Mouse (Mus musculus) embryo, embryonic 10.5 days (tissue): ENCODE results near the gene Endod1.

Experiments
- DNase-seq: peaks from one replicate; pipeline ENCODE4 v3.0.0-alpha.2; 2015; ENCODE audit warnings: low spot score

Gene Endod1

DNA sequence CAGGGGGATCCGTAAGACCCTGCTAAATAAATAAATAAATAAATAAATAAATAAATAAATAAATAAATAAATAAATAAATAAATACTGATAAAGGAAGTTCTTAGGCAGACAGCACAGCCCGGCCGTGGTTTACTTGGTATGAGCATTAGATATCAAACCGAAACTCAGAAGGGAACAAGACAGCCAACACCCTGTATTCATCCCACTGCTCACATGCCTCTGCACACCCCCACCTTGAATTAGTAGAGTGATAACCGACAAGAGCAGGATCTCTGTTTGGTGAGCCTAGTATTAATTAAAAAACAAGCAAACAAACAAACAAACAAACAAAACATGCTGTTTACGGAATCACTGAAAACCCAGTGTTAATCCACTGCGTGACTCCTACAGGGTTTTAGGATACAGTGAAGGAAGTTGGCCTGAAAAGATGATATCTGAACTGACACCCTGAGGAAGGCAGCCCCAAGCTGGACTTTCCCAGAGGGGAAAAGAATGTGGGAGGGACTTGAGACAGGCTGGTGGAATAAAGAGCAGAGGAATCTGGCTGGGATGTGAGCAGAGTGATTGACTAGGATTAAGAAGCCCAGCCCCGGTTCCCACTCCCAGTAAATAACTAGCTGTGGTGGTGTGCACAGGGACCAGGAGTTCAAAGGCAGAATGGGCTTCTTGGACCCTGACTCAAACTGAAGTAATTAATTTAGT is at the start of gene Endod1:
Endod1 (minus strand) TSS at position 155 of the 703 bp plus-strand sequence.
- peak; percentile 71 for DNase-seq

- DNase-seq: no peak
Observed at GRCm38 (mm10) chr9:14409153-14409552, 27.8 kb upstream of the Endod1 start.

DNA sequence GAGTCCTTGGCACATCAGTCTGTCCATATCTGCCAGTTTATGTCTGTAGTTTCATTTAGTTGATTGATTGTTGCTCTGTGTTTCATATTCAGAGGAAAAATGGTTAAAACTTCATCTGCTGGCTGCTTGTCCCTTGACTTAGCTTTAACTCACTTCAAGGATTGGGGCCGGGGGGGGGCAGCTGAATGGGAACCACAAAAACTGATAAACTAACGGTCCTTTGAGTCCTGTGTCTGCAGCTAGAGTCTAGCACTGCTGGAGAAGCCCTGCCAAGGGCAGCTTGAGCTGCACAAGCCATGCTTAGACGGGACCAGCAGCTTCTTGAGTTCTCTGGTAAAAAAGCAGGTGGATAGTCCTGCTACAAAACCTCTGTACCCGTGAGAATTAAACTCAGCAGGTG is 26.7 kb upstream of the Endod1 start:
- DNase-seq: no peak

GRCm38 (mm10) chr9:14406056-14406455 is 24.7 kb upstream of the Endod1 start:
- no peak for DNase-seq

GRCm38 (mm10) chr9:14402099-14402498 is 20.8 kb upstream of the Endod1 start:
- DNase-seq: no peak

GRCm38 (mm10) chr9:14400392-14400791 is 19.1 kb upstream of the Endod1 start:
- DNase-seq: no peak

- DNase-seq: no peak
Observed at GRCm38 (mm10) chr9:14398946-14399345, 17.6 kb upstream of the Endod1 start.

DNA sequence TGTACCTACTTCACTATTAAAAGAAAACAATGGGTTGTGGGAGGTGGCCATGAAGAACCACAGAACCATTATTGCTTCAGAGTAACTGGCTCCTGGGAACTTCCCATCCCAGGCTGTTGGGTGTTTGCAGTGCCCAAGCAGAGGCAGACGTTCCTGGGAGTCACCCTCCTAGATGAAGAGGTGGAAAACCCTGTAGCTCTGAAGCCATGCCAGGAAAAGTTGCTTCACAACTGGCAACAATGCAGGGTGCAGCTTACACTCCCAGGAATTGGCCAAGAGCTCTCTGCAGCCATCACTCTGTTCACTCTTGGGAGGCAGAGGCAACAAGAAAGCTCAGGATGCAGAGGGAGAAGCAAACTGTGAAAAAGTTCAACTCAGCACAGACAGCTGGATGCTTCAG is 16.8 kb upstream of the Endod1 start:
- DNase-seq: no peak

DNA sequence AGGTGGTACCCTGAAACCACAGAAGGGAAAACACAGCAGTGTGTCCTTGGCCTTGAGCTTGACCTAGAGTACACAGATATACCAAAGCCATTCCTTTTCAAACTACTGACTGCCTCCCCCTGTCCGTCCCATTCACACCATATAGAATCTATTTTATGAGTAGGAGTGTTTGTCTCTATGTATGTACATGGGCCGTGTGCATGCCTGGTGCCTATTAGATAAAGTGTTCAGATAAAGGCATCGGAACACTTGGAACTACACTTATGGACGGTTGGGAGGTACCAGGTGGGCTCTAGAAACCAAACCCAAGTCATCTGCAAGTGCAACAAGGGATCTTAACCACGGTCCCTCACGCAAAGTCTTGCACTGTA is 16.1 kb upstream of the Endod1 start:
- no peak for DNase-seq

DNA sequence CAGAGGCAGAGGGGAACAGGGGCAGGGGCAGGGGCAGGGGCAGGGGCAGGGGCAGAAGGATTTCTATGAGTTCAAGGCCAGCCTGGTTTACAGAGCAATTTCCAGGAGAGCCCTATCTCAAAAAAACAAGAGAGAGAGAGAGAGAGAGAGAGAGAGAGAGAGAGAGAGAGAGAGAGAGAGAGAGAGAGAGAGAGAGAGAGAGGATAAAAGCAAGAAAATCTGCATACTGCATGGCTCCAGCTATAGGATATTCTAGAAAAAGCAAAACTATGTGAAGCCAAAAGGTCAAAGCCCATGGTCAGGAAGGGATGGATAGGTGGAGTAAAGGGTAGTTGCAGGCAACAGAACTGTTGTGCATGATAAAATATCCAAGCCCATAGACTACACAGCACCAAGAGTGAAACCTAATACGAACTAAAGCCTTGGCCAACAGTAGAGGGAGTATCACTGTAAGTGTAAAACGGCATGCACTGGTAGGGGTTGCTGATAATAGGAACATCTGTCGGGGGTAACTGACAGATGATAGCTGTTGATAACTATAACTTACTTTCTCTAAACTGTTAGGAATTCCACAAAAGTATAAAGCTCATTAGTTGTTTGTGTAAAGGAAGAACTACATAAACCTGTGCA is 15.6 kb upstream of the Endod1 start:
- no peak for DNase-seq

DNA sequence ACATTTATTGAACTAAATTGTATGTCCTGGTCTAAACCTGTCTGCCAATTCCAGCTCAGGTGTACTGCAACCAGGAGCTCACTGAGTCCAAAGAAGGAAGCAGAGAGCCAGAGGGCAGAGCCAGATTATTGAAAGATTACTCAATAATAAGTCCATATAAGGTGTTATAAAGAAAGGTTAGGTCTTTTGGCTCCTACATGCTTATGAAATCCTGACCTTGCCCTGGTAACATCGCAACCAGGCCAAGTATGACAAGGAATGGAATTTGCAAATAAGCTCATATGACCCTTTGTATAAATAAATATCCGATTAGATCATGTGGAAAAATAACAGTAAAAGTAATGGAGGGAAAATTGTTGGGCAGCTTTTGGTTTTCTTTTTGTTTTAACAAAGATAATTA is 14.8 kb upstream of the Endod1 start:
- no peak for DNase-seq

DNA sequence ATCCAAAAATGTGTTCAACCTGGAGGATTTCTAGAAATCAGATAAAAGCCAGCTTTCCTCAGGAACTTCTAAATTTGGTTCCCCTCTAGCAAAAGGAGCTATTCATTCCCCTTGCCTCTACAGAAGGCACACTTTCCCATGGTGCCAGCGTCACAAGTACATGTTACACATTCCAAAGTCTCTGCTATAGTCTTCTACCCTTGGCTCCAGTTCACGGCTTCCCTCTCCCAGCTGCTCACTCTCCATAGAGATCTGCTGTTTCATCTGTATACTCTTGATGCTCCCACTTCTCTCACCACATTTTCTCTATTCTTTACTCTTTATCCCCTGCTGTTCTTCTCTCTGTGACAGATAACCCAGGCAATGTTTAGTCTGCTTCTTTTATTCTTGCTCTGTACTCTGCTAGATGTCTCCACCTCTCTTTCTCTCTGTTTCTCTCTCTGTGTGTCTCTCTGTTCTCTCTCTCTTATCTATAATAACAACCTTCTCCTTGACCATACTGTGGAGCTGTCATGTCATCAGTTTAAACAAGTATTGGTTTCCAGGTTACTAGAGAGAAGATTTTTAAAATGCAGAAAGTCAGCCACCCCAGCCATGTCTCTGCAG is 13.8 kb upstream of the Endod1 start:
- DNase-seq: no peak

DNA sequence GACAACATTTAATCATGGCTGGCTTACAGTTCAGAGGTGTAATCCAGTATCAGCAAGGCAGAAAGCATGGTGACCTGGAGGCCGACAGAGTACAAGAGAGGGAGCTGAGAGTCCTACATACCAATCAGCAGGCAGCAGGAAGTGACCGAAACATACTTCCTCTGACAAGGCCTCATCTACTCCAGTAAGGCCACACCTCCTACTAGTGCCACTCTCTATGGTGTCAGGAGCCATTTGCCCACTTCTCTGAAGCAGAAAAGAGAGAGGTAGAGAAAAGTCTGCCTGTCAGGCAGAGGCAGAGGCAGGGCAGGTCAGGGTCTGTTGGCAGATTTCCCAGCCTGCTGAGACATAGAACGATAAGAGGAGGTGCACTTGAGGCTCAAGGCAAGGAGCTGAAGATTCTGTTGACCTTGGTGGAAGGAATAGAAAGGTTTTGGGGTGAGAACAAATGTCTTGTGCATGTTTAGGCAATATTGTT is 10.6 kb upstream of the Endod1 start:
- DNase-seq: no peak

DNA sequence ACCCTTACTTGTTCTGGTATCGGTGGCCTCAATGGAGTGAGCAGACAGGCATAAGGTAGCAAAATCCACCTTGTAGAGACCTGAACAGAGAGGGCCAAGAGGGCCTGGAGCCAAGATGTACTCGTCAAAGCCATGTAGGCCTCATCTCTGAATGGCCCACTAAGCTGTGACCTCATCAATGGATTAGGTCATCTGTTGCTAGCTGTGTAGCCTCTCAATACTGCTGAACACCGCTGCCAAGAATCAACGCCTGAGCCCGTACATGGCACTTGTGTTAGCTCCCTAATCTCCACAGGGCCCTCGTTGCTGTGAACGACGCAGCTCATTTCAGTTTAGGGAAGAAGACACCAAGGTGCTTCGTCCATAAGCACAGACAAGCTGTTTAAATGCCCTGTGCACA is 10.0 kb upstream of the Endod1 start:
- DNase-seq: no peak

DNA sequence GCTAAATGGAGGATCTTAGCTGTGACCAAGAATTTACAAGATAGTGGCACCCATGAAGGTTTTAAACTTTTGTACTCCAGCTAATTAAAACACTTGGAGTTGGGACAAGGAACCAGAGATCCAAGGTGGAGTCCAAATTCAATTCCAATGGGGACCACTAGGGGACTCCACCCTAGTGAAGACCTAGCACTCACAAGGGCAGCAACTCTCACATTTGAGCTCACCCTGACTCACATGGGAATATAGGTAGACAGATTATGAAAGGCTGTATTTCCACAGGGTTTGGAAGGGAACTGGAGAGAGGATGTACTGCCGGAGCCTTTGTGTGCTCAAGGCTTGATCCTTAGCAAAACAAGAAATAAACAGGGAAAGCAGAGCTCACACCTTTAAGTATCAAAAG is 9.0 kb upstream of the Endod1 start:
- peak; percentile 28 for DNase-seq

DNA sequence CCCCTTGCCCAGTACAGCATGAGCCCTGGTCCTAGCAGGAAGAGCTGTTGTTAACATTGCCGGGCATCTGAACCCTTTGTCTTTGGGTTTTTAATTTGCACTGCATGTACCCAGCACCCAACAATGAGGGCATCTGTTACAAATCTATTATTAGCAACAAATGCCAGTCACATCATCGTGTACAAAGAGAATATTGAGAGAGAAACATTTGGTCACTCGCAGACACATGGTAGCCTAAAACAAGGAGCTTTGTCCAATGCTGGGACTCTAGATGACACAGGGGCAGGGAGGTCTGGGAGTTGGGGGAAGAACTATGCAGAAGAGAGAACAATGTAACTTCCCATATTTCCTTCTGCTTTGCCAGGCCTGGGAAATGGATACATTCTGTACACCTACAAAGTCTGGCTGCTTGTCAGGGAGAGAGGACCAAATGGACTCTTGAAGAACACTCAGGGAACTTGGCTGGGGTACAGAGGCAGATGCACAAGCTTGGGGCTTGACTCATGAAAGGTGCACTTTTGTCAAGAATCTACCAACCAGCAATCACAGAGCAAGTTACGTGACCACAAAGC is 7.8 kb upstream of the Endod1 start:
- DNase-seq: no peak

DNA sequence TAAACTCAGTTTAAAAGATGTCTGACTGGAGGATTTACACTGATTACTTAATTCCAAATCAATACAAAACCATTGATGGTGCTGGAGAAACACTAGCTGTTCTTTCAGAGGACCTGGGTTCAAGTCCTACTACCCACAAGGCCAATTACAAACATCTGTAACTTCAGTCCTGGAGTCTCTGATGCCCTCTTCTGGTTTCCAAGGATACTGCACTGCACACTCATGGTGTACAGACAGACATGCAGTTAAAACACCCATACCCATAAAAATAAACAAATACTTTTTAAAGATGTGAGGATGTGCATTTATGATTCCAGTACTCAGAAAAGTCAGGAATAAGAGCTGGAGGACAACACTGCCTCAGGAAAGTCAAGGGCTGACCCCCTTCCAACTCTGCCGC is 6.7 kb upstream of the Endod1 start:
- no peak for DNase-seq

- DNase-seq: no peak
Observed at GRCm38 (mm10) chr9:14386831-14387230, 5.5 kb upstream of the Endod1 start.

DNA sequence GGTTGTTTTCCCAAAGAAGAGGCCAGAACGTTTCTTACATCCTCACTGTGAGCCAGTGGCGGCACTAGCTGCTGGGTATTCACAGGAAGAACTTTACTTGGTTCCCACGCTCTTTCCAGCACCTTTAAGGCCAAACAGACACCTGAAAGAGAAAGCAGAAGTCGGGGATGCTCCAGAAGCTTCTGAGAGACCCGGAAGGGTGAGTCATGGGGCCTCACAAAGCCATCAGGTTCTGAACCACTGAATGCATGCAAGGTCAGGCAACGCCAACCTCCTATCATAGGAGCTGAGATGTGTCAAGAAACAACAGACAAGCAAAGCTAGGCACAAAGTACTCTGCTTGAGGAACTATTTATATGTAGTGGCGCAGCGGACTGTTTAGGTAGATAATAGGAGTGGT is 4.4 kb upstream of the Endod1 start:
- no peak for DNase-seq

- DNase-seq: no peak
Observed at GRCm38 (mm10) chr9:14383186-14383920, 2.0 kb upstream of the Endod1 start.

DNA sequence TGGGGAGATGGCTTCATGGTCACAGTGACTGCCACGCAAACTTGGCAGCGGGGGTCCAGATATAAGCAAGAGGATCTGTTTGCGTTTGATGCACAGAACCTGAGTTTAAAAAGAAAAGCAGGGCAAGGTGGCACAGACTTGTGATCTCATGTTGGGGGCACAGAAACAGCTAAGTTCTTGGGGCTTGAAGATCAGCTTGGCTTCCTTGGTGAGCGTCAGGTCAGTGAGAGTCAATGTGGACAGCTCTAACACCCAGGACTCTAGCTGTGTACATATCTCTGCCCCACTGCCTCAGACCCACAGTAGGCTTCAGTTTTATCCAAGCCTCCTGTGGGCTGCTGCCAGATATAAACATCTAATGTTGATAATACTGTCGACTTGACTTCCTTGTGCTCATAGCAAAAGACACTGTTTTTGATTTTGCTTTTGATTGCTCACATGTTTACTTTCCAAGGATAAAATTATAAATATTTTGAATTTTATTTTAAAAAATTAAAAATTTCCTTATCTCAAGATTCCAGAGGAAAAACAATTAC is 1.0 kb upstream of the Endod1 start:
- no peak for DNase-seq
